Mouse (Mus musculus) skeletal muscle tissue, adult 2 months (tissue): ENCODE measurements around the gene Pcnx2.
A peak's percentile ranks its signal among the peaks of the same experiment; 100 is the strongest.

Source experiments
- DNase-seq: peaks from one replicate; pipeline ENCODE4 v3.0.0-alpha.2; 2012; ENCODE audit warnings: low read depth, low spot score

The Pcnx2 gene

GRCm38 (mm10) chr8:125757106-125757496 is 141.0 kb downstream of the Pcnx2 start:
- no peak for DNase-seq

- no peak for DNase-seq
Measured at GRCm38 (mm10) chr8:125756391-125757105, 141.6 kb downstream of the Pcnx2 start.

- DNase-seq = no peak
Measured at GRCm38 (mm10) chr8:125755896-125756295, 142.2 kb downstream of the Pcnx2 start.

- no peak for DNase-seq
Measured at GRCm38 (mm10) chr8:125750846-125751245, 147.3 kb downstream of the Pcnx2 start.

GRCm38 (mm10) chr8:125747390-125747789 is 150.7 kb downstream of the Pcnx2 start:
- no peak for DNase-seq

GRCm38 (mm10) chr8:125744914-125745576 is 153.1 kb downstream of the Pcnx2 start:
- DNase-seq = no peak

GRCm38 (mm10) chr8:125742406-125742805 is 155.7 kb downstream of the Pcnx2 start:
- no peak for DNase-seq

- DNase-seq = no peak
Measured at GRCm38 (mm10) chr8:125741855-125742254, 156.3 kb downstream of the Pcnx2 start.

- DNase-seq = no peak
Measured at GRCm38 (mm10) chr8:125741377-125741776, 156.7 kb downstream of the Pcnx2 start.

GRCm38 (mm10) chr8:125740655-125741054 is 157.5 kb downstream of the Pcnx2 start:
- no peak for DNase-seq

GRCm38 (mm10) chr8:125738956-125739355 is 159.2 kb downstream of the Pcnx2 start:
- DNase-seq = no peak

- DNase-seq = peak; percentile 83
Measured at GRCm38 (mm10) chr8:125733964-125734956, 163.9 kb downstream of the Pcnx2 start.

- no peak for DNase-seq
Measured at GRCm38 (mm10) chr8:125729746-125730145, 168.4 kb downstream of the Pcnx2 start, which contains the start of gene Ntpcr. TSS of gene Ntpcr (plus strand) at chr8:125729963.

- DNase-seq = no peak
Measured at GRCm38 (mm10) chr8:125727797-125728196, 170.3 kb downstream of the Pcnx2 start.

- DNase-seq = no peak
Measured at GRCm38 (mm10) chr8:125726986-125727385, 171.1 kb downstream of the Pcnx2 start.

- no peak for DNase-seq
Measured at GRCm38 (mm10) chr8:125726143-125726542, 172.0 kb downstream of the Pcnx2 start.

GRCm38 (mm10) chr8:125725037-125725820 is 172.9 kb downstream of the Pcnx2 start:
- DNase-seq = peak; percentile 39

- DNase-seq = no peak
Measured at GRCm38 (mm10) chr8:125723437-125723836, 174.7 kb downstream of the Pcnx2 start.

- peak; percentile 49 for DNase-seq
Measured at GRCm38 (mm10) chr8:125722675-125723074, 175.4 kb downstream of the Pcnx2 start.

- DNase-seq = no peak
Measured at GRCm38 (mm10) chr8:125718914-125719313, 179.2 kb downstream of the Pcnx2 start.

GRCm38 (mm10) chr8:125716613-125717012 is 181.5 kb downstream of the Pcnx2 start:
- DNase-seq = no peak
